Mouse (Mus musculus) monocyte, adult 2 months (primary cell): ENCODE data around the gene Rassf7.

Experiments
- DNase-seq, 2 experiments: peaks; one replicate each; pipeline ENCODE4 v3.0.0; 2022; ENCODE audit warnings: low spot score in 2 of 2, low read depth in 1 of 2

The Rassf7 gene

DNA sequence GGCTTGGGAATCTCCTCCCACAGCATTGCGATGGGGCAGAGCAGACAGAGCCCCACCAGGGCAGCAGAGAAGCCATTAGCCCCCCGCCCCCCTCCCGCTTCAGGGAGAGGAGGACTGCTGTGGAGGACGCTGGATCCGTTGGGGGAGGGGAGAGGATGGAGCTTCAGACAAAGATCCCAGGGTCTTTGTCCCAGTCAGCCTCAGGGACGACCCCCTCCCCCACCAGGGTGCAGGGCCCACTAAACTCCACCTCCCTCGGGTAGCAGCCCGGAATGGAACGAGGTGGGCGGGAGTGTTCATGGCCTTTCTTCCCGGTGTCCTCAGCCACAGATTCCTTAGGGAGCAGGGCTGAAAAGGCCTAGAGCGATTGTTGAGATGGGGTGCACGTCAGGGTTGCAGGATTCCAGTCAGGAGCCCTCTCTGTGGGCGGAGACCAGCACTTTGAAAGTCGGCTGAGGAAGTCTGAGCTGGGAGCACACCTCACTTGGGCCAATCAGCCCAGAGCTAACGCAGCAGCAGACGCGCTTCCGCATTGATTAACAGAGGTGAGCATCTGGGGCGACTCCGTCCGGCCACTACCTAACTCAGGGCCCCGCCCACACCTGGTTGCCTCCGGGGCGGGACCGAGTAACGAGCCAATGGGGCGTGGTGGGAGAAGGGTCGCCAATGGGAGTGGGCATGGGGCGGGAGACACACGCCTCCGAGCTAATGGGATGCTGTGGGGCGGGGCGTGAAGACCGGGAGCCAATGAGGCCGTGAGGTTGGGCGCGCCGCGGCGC is at the start of gene Rassf7:
Gene Rassf7, plus strand, starts transcription at position 760 of the 779 bp plus-strand sequence.
- DNase-seq, result peak in 1 of 2 experiments; percentile 73

DNA sequence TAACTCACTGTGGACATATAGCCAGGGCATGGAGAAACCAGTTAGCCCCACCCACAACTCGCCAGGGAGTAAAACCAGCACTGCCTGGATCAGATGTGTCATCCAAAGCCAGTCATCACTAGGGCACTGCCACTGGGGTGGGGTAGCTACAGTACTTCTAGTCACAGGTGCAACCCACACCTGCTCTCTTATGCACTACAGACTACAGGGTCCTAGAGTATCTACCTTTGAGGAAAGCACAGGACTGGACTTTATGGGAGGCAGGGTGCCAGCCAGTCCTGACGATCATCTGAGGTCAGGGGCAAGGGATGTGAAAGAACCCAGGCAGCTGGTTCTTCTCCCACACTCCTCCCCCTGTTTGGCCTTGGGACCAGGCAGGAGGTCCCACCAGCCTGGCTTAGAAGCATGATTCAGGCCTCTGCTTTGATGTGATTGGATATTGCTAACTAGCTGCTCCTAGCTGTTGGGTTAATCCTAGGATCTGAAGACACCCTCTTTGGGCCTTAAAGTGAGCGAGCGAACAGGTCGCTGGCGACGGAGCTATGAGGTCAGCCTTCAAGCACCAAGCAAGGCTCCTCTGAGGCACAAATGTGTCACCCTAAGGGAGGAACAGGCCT is 47.7 kb upstream of the Rassf7 start:
- DNase-seq, result peak; percentile 15 to 16

DNA sequence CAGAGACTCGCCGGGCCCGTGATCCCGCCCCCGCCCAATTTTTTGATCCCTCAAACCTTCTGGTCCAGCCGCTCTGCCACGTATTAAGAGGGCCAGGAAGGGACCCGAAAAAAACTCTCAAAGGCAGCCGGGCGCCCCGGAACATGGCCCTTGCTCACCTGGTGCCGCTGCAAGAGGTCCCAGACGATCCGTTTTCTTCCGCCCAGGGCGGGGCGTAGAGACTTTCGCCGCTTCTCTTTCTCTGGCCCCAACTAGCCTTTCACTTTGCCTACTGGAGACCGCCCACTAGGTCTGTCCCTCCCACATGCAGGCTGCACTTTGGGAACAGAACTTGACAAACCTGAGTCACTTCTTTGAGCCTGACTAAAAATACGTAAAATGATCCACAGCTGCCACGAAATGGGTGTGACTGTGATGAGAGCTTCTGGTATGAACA is 47.1 kb upstream of the Rassf7 start:
- peak; percentile 70 to 77 for DNase-seq

DNA sequence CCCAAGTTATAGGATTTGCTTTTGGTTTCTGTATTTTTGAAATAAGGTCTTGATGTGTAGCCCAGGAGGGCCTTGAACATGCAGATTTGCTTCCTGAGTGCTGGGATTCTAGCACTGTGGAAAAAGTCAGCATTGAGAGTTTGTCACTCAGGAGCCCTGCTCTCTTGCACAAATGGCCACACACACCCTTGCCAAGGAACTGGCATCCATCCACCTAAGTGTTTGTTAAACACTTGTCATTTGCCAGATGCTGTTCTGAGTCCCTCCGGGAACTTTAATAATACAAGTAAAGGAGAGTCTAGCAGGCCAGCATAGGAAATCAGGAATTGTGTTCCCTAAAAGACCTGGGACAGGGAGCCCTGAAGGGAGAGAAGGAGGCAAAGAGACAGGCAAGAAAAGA is 46.4 kb upstream of the Rassf7 start:
- no peak for DNase-seq

DNA sequence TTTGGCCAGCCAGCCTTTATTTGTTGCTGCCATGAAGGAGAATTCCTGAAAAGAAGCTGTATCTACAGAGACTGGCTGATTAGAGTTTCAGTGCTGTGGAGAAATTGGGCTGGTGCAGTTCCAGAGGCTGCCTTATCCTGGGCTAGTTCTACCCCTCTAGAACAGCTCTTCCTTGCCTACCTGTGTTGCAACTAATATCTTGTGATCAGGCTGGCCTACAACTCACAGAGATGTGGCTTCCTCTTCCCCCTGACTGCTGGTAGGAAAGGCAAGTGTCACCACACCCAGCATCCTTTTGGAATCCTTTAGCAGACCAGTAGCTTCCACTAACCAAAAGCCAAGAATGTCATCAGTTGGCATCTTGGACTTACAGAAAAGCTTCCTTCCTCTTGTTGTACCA is 45.8 kb upstream of the Rassf7 start:
- DNase-seq, result peak in 1 of 2 experiments; percentile 28

DNA sequence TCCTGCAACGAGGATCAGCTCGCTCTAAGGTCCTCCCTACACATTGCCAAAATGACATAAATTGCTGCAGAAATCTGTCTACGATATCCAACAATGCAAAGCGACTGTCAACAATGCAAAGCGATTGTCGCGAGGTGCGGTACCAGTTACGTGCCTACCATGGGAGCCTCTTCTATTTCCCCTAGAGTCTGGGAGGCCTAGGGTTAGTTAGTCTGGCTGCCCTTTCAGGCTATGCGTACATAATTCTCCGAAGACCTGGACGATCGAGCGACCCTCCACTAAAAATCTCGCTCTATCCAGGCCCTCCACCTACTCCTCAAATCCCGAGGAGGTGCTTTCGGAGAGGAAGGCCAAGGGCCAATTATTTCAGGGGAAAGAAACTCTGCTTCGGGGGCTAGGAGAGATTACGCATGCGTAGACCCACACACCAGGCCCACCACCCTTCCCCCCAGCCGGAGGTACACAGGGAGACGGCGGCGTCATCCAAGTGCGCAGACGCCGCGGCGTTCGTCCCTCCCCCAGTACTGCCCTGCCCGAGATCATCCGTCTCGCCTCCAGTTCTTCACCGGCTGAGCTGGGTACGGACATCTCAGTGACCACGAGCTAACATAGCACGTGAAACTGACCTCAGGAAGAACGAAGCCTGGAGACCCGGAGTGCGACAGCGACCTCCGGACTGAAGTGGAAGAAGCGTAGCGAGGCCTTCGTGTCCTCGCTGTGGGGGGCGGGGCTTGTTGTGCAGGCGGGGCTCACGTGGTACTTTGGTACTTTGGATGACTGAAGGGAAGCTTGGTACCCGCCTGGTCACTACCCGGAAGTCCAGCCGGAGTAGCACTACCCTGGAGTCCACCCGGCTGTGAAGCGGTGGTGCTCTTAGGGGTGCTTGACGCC is 43.3 kb upstream of the Rassf7 start, which contains the start of gene Rnh1:
Gene Rnh1, minus strand, starts transcription at position 742 of the 891 bp plus-strand sequence.
- peak; percentile 59 to 82 for DNase-seq

DNA sequence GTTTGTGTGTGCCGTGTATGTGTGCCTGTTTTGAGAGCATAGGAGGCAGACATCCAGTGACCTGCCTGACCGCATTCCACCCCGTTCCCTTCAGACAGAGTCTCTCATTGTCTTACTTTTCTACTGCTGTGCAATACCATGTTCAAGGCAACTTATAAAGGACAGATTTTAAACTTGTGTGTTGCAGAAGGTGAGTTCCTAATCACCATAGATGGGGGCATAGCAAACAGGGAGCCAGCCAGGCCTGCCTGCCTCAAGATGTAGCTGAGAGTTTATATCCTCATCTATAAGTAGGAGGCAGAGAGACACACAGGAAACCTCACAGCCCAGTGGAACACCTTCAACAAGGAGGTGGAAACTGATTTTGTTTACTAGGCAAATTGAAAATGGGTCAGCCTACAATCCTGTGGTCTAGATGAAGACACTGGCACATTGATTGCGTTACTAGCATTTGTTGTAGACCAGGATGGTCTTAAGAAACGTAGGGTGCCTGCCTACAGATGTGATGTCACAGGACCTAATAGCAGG is 42.3 kb upstream of the Rassf7 start:
- no peak for DNase-seq

DNA sequence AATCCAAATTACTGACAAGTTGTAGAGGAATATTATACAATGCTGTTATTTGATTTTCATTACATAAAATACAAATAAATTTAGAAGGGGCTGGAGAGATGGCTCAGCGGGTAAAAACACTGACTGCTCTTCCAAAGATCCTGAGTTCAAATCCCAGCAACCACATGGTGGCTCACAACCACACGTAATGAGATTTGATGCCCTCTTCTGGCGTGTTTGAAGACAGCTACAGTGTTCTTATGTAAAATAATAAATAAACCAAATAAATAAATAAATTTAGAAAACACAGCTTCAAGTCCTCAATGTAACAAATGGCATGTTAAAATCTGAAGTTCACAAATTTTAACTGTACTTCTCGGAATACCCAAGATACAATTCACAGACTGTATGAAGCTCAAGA is 40.6 kb upstream of the Rassf7 start:
- no peak for DNase-seq

DNA sequence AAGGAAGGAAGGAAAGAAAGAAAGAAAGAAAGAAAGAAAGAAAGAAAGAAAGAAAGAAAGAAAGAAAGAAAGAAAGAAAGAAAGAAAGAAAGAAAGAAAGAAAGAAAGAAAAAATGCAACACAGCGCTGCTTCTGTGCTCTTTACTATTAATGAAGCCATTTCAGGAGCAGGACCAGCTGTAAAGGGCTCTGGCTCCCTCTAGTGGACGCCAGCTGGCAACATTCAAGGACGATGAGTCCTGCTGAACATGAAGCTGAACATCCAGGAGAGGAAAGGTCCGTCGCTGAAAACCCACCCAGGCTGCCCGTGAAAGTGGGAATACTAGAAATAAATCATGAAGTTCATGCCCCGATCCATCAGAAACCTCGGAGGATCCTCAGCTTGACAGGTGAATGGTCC is 39.5 kb upstream of the Rassf7 start:
- DNase-seq, result peak; percentile 56 to 76

DNA sequence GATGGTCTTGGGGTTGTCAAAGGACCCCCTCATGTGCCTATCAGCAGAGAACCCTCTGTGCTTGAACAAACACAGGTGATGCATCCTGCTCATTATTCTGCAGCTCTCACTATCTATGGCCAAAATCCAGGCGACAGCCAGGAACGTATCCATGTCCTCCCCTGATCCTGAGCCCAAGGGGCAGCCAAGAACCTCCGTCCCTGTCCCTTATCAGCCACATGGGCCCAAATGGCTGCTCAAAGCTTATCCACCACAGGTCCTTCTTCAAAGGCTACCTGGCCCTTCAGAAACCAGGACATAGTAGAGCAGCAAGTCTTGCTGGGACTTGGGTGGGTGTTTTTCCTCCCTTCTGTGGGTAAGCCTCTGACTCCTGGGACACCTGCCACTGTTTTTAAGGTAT is 27.5 kb upstream of the Rassf7 start:
- no peak for DNase-seq

DNA sequence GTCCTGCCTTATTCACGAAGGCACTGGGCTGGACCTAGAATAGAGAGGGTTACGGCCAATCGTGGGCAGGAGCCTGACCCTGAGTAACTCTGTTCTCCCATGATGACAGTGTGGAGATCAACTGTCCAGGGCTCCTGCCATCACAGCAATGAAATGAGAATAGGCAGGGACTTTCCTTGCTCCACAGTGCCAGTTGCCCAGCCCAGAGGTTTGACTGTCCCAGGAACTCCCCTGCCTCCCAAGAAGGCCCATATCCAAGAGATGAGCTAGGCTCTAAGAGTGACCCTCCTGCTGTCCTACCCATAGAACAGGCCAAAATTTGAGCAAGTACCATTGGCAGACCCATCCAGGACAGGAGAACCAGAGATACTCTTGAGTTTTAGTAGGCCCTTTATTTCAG is 26.9 kb upstream of the Rassf7 start:
- DNase-seq, result no peak

DNA sequence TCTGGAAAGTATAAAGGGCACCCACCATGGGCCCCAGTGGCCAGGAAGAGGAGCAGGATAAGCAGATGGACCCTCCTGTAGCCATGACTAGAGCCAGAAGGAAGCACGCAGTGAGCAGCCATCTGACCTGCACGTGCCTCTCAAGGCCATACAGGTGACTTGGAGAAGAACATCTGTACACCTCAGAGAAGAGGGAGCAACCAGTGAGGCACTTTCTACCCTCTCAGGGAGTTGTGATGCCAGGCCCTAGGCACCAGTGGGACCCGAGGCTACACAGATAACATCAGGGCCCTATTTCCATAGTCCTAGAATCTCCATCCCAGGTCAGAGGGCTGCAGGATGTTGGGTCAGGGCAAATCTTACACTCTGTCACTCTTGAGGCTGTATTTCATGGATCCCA is 25.4 kb upstream of the Rassf7 start:
- DNase-seq, result no peak

DNA sequence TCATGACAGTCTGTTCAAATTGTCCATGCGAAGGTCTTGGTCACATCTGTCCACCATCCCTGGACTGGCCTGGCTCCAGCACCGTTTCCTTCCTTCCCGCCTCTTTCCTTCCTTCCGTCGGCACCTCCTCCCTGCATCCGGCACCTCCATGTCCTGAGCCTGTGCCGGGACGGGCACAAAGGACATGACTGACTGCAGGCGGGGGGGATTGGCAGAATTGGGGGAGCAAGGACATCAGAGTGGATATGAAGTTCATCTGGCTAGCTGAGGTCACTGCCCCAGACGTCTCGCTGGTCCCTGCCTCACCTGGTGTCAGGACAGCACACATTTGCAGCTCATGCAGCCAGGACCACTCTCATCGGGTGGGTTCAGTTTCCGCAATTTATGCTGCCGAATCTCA is 24.6 kb upstream of the Rassf7 start:
- no peak for DNase-seq

DNA sequence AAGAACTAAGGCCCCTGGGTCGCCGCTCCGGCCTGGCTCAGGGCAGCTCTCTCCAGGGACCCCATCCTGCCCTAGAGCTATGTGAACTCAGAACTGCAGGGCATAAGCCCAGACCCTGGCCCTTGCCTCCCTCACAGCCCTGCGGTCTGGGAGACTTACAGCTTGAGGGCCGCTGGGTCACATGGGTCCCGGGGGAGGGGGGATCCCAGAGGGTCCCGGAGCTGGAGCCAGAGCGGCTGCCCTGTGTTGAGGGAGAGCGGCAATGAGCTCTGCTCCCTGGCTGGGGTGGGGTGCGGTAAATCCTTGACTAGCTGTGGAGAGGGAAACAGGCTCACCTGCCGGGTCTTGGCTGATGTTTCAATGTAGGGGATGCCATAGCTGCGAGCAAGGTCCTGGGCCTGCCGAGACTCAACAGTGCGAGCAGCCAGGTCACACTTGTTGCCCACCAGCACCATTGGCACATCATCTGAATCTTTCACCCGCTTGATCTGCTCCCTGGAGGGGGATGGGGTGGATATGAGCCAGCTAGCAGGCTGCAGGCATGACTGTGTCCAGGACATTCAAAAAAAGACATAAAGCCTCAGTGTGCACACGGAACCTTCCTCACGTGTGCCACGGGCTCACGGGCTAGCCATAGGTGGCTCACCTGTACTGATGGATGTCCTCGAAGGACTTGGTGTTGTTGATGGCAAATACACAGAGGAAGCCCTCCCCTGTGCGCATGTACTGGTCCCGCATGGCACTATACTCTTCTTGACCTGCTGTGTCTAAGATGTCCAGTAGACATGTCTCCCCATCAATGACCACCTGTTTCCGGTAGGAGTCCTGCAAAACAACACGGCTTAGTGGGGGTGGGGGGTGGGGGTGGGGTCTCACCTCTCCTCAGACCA is 23.6 kb upstream of the Rassf7 start:
- DNase-seq, result no peak

DNA sequence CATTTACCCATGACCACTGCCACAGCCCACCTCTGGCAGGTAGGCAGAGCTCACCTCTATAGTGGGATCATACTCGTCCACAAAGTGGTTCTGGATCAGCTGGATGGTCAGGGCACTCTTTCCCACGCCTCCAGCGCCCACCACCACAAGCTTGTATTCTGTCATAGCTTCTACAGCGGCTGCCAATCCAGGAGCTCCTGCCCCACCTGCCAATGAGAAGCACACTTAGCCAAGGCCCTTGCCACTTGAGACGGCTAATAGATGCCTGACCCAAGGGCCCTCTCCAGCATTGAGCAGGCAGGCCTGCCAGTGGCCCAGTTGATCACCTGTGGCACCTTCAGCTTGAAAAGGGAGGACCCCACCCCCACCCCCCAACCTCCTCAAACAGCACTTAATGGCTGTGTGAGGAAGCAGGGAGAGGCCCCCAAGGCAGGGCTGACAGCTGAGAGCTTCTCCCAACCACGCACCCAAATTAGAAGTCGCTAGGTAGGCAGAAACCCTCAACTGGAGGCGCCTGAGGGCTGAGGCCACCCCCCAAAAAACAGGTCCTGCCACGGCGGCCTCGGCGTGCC is 22.8 kb upstream of the Rassf7 start:
- no peak for DNase-seq

DNA sequence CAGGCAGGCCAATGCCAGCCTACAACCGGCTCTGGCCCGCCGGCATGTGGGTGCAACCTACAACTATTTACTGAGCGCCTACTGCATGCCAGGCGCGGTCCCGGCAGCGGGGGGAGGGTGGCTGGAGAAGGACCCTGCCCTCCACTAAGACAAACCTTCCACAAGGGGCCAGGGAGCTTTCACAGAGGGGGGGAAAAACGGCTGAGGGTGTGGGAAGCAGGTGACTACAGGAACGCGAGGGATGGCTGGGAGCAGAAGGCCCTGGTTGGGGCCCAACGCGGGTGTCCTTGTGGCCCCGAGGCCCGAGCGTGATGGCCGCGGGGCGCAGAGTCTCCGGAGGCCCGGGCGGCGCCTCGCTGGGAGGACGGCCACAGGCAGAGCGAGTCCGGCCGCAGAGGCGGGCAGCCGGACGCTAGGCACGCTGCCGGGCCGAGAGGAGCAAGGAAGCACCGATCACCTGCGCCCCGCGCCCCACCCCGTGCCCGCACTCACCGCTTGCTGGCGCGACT is 22.3 kb upstream of the Rassf7 start:
- DNase-seq, result no peak

DNA sequence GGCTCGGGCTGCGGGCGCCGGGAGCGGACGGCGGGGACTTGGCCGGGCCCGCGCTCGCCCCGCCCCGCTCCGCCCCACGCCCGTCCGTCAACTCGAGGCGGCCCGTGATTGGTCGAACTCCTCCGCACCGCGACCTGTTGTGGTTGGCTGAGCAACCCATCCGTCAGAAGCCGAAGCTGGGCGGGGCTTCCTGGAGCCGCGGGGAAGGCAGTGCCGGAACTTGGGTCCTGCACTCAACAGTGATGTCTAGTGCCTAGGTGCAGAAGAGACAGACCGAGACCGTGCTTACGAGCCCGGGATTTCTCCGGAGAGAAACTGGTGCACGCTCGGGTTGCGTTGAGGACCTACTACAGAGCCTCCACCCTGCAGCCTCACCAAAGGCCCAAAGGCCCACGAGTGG is 21.7 kb upstream of the Rassf7 start, which contains the start of the genes Hras and Lrrc56:
Gene Hras, minus strand, starts transcription at position 58 of the 400 bp plus-strand sequence.
Gene Lrrc56, plus strand, starts transcription at position 210 of the 400 bp plus-strand sequence.
- DNase-seq, result peak; percentile 91 to 93

DNA sequence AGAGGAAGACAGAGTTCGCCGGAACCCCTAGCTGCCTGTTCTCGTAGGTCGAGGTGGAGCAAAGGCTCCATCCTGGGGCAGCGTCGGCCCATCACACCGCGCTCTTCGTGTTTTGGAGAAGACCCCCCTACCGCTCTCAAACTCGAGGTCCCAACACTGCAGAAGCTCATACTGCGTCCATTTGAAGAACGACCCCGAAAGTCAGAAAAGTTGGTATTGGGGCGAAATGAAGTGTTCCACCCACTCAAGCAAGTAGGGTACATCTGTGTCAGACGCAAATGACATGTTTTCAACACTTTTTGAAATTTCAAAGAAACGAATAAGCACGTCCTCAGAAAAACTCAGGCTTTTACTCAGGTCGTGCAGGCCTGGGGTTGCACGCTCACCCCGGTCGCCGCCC is 21.3 kb upstream of the Rassf7 start:
- DNase-seq, result no peak

DNA sequence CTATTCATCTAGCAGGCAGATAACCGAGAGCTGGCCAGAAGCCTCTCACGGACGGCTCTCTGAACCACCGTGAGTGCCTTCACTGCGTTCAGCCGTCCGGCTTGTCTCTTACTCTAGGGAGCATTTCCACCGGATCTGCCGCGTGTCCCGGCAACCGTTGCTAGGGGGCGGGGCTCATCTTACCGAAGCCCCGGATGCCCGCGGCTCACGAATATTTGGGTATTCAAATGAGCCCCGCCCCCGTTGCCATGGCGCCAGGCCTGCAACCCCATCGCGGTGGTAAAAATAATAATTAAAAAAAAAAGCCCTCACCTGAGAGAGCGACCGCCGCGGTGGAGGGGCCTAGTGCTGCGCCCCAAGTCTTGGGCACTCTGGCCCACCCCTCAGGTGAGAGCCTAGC is 20.8 kb upstream of the Rassf7 start:
- DNase-seq, result peak in 1 of 2 experiments; percentile 70

DNA sequence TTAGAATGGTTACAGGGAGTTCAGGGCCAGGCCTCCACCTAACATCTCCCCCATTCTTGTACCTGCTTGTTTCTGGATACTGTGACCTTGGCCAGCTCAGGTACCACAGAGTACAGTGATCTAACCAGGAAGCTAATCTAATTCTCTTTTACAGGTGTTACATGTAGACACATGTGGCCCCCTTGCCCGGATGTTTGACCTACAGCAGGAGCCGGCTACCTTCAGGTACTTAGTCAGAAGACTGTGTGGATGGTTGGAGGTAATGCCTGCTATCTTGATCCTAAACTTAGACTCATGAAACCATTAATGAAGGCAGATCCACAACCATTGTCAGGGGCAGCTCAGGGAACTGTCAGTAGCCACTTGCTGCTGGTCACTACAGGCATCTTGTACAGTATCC is 19.9 kb upstream of the Rassf7 start:
- DNase-seq, result no peak
